Mouse (Mus musculus): Measurements from ENCODE around the gene Atxn7l1.

DNA sequence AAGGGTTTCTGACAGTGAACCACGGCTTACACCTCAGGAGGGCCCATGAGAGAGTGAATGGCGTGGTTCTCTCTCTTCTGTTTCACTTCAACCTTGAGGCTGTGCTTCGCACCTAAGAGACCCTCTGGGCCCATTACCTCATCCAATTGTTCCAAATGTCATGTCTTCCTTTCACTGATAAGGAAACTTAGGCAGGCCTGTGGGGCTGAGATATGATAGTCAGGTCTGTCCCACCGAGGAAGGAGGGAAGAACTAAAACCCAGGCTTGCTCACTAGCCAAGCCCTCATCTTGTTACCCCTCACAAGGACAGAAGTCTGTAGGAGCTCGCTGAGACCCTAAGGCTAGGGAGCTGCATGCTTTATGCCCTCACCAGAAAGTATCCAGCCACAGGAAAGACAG is 187.5 kb downstream of the Atxn7l1 start:
- TF ChIP-seq REST (IDR thresholded peaks at IDR 0.05; ENCODE audit: insufficient read depth, insufficient read length) (no peak), E2F4 (IDR thresholded peaks at IDR 0.05; ENCODE audit: insufficient read depth) (no peak), MYOD1 (IDR thresholded peaks at IDR 0.05; ENCODE audit: control insufficient read depth in 1 of 3, insufficient read length in 2 of 3, low read depth in 2 of 3) (no peak), POLR2A (IDR thresholded peaks at IDR 0.05; ENCODE audit: insufficient read length, low read depth) (no peak), POLR2AphosphoS2 (IDR thresholded peaks at IDR 0.05; ENCODE audit: insufficient read length, low read depth) (no peak), MAX (IDR thresholded peaks at IDR 0.05; ENCODE audit: low read depth) (no peak), MYOG (IDR thresholded peaks at IDR 0.05; ENCODE audit: control insufficient read depth in 1 of 3, insufficient read depth in 1 of 3, insufficient read length in 2 of 3, low read depth in 2 of 3) (no peak), CEBPB (IDR thresholded peaks at IDR 0.05; ENCODE audit: insufficient read depth, poor library complexity, severe bottlenecking) (no peak)

Measured in myocyte (in vitro differentiated cells).